Mouse (Mus musculus) frontal cortex, postnatal 36 days (tissue): ENCODE results near the gene Gng7.
A peak's percentile ranks its signal among the peaks of the same experiment; 100 is the strongest.
"Not testable (repeated sequence)": the region's sequence is repeated elsewhere in the genome, so short reads cannot be mapped to it uniquely, and the experiment has no call there.

Experiments
- DNase-seq, 2 experiments: peaks; one replicate each; pipeline ENCODE4 v3.0.0; 2022; ENCODE audit warnings: low spot score in 2 of 2

Gene Gng7

DNA sequence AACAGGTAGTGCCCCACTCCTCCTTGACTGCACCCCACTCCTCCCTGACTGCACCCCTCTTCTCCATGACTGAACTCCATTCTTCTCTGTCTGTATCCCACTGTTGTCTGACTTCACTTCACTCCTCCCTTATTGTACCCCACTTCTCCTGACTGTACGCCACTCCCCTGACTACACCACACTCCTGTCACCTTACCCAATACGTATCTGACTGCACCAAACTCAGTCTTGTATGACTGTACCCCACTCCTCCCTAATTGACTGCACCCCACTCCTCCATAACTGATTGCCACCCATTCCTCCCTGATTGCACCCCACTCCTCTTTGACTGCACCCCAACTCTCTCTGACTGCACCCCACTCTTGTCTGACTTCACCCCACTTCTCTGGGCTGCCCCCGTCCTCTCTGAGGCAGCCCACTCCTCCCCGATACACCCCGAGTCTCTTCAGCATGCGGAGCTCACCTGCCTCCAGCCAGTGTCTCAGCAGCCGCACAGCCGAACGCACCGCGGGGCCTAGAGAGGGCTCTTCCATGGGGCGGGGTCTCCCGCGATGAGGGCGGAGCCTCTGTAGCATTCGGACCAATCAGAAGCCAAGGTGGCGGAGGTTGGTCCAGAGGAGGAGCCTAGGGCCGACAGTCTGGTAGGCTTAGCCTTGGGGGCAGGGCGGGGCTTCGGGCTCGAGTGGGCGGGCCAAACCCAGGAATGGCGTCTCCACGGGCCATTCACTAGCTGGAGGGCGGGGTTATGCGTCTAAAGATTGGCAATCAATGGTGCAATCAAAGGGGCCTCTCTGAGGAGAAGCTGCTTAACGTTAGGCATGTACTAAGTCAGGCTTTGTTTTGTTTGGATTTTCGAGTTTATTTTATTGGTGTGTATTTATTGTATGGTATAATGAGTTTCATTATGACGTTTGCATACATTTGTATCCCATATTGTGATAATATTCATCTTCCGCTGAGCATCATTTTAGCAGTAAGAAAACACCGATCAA is at the start of gene Gng7:
Gene Gng7 (minus strand): TSS at position 553 of the 992 bp plus-strand sequence.
- DNase-seq, result peak; percentile 94 to 96

DNA sequence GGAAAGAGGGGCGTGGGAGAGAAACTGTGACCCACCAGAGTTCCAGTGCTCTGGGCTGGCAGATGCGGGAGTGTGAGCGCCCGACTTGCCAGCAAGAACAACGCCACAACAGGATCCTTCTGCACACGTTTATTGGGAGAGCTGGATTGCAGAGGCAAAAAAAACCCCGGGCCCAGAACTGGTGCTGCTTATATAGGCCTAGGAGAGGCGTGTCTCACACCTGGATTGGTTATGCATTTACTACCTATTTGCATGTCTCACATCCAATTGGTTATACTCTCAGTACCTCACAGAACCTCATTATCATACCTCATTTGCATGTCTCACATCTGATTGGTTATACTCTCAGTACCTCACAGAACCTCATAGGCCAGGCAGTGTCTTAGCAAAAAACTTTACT is 49.8 kb upstream of the Gng7 start:
- DNase-seq, result not testable (repeated sequence)

- DNase-seq, result no peak
These were observed 48.0 kb upstream of the Gng7 start for GRCm38 (mm10) chr10:81062710-81063109.

- DNase-seq, result peak; percentile 99 to 100
These were observed 45.1 kb upstream of the Gng7 start, which contains the start of gene Sgta for GRCm38 (mm10) chr10:81059603-81060543. Sgta (minus strand) TSS chr10:81060181.

DNA sequence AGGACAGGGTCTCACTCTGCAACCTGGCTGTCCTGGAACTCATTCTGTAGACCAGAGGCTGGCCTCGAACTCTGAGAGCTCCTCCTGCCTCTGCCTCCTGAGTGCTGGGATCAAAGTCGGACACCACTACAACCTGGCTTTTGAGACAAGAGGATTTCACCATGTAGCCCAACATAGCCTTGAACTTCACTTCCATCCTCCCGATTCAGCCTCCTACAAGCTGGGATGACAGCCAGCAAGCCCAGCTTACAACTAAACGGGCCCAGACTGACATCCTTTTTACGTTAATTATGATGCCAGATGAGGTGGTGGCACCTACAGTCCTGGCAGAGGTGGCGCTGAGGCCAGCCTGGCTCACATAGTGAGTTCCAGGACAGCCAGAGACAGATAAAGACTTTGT is 44.2 kb upstream of the Gng7 start:
- DNase-seq, result no peak

DNA sequence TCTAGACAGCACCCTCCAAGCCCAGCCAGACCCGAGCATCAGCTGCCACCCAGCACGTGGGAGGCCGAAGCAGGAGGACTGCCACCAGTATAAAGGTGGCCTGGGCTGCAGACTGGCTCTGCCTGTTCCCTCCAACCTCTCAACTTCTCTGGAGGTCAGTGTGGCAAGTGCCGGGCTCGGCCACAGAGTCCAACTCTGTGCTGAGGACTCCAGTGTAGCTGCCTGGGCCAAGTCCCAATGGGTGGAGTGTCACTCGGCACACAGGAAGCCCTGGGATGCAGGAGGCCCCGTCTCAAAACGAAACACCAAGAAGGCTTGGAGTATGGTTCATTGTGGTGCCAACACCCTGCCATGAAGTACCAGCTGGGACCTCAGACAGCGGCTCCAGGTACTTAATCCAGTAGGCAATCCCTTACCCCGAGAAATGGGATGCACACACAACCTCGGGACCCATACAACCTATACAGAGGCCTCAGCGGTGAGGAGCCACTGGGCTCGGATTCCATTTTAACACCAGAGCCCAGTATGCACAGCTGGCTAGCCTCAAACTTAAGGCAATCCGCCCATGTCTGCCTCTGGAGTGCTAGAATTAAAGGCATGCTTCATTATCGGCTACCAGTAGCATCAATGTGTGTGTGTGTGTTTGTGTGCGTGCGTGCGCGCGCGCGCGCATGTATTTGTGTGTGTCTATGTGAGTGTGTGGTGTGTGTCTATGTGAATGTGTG is 42.8 kb upstream of the Gng7 start:
- DNase-seq, result no peak

GRCm38 (mm10) chr10:81055802-81056340 is 41.1 kb upstream of the Gng7 start:
- not testable (repeated sequence) for DNase-seq

DNA sequence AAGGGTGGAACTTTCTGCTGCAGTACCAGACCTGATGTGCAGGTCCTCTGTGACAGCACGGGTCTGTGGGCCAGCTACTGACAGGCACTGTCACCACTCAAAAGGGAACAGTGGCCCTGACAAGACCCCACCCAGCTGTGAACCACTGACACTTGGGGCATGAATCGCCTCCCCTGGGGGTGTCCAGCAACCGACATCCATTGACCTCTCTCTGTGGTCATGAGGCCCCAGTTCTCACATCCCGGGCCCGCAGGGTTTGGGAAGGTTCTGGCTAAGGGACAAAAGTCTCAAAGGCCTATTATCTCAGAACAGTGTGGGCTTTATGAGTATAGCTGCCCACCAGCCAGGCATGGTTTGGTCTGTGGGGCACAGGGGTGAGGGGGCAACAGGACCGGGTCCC is 40.4 kb upstream of the Gng7 start:
- DNase-seq, result no peak

- no peak for DNase-seq
These were observed 37.8 kb upstream of the Gng7 start for GRCm38 (mm10) chr10:81052577-81052976.

GRCm38 (mm10) chr10:81051133-81051532 is 36.4 kb upstream of the Gng7 start:
- no peak for DNase-seq

- DNase-seq, result no peak
These were observed 35.9 kb upstream of the Gng7 start for GRCm38 (mm10) chr10:81050645-81051044.

DNA sequence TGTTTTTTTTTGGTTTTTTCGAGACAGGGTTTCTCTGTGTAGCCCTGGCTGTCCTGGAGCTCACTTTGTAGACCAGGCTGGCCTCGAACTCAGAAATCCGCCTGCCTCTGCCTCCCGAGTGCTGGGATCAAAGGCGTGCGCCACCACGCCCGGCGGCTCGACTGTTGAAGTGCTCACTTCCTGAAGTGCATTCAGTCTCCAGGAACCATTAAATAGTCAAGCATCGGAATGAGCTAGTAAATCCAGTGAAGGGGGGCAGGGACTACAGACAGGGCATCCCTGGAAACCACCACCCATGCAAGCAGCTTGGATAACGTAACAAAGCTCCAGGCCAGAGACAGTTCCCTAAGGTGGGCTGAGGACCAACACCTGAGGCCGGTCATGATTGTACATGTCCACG is 30.5 kb upstream of the Gng7 start:
- not testable (repeated sequence) for DNase-seq

- DNase-seq, result peak; percentile 67 to 75
These were observed 26.9 kb upstream of the Gng7 start for GRCm38 (mm10) chr10:81041458-81042175.

DNA sequence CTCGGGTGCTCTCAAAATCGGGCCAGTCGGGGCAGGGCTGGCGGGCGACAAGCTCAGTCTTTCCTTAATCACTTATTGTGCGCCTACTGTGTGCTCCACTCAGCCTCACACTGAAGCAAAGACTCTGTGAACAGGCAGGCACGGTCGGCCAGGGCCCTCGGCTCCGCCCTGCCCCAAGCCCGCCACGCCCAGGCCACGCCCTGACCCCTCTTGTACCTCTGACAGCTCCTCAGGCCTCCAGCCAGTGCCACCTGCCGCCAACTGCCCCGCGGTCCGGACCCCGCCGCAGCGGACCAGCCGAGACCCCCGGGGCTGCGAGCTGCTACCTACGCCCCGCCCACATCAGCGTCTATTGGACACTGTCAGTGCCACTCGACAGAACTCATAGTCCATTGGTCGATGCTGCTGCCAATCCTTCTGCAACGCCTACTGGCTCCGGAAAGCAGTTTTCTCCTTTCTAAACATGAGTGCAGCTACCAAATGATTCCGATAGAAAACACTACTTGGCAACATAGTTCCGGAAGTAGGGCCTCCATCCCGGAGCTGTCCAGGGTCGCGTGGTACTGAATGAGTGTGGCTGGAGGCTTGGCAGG is 22.3 kb upstream of the Gng7 start, which contains the start of gene Slc39a3:
Gene Slc39a3 (minus strand): TSS at position 439 of the 593 bp plus-strand sequence.
- peak; percentile 99 to 100 for DNase-seq

GRCm38 (mm10) chr10:81036251-81036650 is 21.5 kb upstream of the Gng7 start:
- no peak for DNase-seq

- DNase-seq, result no peak
These were observed 18.8 kb upstream of the Gng7 start for GRCm38 (mm10) chr10:81033586-81033985.

GRCm38 (mm10) chr10:81029031-81029430 is 14.3 kb upstream of the Gng7 start:
- DNase-seq, result no peak

DNA sequence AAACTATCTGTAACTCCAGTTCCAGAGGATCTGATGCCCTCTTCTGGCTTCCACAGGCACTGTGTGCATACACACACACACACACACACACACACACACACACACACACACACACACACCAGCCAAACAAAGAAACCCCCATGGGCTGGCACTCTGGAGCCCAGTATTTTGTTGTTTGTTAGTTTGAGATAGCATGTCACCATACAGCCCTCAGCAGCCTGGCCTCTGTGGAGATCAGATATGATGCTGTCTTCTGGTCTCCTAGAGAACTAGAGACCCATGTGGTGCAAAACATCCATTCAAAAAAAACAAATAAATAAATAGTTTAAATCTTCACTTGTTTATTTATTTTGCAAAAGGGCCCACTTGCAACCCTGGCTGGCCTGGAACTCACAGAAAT is 13.5 kb upstream of the Gng7 start:
- DNase-seq, result no peak

DNA sequence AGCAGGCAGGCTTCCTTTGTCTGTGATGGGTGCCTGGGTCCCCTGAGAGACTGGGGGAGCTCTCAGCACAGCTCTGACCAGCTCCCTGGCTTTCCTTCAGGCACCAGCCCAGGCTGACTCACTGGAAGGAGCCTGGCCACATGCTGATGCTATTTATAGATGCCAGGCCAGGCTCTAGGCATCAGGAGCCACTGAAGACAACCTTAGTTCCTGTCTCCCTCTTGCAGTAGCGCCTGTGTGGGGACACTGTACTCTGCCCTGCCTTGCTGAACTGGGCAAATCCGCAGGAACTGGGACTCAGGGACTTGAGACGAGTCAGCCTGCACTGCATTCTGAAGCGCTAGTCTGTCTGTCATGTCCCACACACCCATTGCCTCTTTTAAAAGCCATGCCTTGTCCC is 12.6 kb upstream of the Gng7 start:
- DNase-seq, result peak; percentile 40 to 44

GRCm38 (mm10) chr10:81026857-81027256 is 12.1 kb upstream of the Gng7 start:
- no peak for DNase-seq
